Mouse (Mus musculus): ENCODE results near the gene Ercc4.
"Not testable (repeated sequence)": the region's sequence is repeated elsewhere in the genome, so short reads cannot be mapped to it uniquely, and the experiment has no call there.

The Ercc4 gene

DNA sequence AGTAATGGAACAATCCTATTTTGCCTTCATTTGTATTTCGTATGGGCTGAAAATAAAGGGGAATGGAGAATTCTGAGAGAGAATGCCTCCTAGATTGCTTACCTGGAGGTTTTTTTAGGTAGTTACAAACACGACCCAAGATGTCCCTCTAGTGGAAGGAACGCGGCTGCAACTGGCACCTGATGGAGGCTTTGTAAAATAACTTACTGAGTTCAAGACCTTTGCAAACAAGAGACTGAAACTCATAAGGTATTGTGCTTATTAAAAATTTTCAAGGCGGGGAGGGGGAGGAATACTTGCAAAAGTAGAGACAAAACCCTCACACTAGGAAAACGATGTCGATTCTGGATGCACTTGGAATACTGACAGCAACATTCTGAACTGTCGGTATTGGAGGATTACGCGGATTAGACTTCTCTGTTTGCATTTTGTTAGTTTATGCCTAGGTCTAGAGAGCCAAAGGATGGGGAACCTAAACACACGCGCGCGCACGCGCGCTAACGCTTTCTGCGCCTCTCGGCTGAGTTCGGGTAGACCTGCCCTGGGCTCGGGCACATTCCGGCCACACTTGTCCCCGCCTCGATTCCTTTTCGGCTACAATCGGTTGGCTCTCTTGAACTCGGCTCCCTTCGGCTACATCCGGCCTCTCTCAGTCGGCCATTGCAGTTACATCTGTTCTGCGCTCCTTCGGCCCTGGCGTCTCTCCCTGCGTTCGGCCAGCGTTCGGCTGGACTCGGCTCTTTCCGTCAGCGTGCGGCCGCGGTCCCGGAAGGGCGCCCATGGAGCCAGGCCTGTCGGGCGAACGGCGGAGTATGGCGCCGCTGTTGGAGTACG lies at the start of gene Ercc4:
Ercc4 (plus strand) TSS at position 529 of the 834 bp plus-strand sequence.
- DNase-seq (ENCODE audit: low read depth, low spot score): peak; percentile 95

DNA sequence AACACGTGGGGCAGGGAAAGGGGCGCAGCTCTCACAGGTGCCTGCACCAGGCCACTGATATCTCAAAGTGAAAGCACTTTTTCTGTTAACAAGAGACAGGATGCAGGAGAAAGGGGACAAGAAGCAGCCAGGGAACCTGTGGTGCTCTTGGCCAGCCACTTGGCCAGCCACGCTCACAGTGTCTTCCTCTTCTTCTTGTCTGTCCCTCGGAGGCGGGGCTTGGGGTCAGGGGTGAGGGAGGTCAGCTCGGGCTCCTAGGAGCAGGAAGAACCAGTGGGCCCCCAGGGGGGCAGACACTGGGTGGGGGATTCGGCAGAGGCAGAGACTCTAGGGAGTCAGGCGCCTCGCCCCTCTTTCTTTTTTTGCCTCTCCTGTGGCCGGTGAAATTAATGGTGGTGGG lies 48.4 kb upstream of the Ercc4 start:
- no peak for DNase-seq (ENCODE audit: low read depth, low spot score)

DNA sequence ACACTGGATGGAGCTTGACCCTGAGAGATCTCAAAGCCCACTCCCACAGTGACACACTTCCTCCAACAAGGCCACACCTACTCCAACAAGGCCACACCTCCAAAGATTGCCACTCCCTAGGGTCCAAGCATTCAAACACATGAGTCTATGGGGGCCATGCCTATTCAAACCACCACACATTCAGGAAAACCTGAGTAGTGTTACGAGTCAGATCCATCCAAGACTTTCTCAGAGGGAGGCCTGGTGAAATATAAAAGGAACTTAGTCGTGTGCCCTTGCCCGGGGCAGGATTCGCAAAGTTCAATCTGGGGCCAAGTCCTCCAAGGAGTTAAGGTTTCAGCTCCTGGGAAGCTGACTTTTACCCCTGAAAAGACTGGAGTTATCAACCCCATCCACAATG lies 35.3 kb upstream of the Ercc4 start:
- DNase-seq (ENCODE audit: low read depth, low spot score): no peak

DNA sequence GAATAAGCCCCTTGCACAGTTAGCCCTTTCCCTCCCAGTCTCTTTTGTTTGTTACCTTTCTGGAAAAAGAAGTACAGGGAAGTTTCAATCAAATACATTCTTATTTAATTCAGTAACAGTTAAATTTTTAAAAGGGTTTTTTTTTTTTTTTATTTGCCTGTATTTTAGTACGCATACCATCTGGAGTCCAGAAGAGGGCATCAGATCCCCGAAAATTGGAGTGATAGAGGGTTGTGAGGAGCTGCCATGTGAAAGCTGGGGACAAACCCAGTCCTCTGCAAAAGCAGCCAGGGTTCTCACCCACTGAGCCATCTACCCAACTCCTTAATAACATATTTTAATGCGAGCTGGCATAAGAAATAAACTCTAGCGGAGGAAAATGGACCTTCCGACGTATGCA lies 29.3 kb upstream of the Ercc4 start:
- no peak for DNase-seq (ENCODE audit: low read depth, low spot score)

DNA sequence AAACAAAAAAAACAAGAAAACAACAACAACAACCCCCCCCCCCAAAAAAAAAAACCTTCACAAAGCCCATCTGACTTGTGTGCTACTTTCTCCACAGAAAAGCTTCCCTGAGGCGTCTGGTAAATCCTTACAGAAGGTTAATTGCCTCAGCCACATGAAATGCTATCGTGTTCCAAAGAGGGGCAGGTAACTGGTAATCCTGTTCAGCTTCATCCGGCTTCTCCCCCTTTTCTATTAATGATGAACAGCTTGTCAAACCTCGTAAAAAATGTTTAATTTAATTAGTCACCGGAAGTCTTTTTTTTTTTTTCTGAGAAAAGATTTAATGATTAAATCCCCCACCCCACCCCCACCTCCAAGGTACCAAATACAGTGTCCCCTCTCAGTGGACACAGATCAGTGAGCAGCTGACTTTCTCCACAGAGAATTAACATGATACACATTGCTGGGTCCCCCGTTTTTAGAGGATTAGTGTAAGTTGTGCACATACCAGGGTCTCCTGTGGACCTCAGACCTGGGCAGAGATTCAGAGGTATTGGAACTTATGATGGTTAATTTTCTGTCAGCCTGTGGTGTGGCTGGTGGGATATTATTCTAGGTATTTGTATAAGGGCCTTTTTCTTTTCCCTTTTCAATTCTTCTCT lies 26.2 kb upstream of the Ercc4 start:
- no peak for DNase-seq (ENCODE audit: low read depth, low spot score)

DNA sequence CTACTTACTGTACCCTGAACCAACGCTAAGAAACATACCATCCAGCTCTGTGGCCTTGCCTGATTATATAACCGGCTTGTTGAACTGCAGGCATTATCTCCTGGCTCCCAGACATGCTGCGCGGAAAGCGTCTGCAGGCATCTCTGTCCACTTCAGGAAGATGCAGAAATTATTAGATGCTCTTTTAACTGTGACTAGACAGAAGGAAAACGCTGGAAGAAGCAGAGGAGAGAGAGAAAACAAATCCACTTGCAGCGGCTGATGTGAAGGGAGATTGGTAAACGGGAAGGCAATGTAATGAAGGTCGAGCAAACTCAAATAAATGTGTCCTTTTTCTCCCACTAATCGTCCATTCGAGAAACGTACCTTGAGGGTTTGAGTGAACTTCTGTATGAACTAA lies 1.1 kb upstream of the Ercc4 start:
- no peak for DNase-seq (ENCODE audit: low read depth, low spot score)

DNA sequence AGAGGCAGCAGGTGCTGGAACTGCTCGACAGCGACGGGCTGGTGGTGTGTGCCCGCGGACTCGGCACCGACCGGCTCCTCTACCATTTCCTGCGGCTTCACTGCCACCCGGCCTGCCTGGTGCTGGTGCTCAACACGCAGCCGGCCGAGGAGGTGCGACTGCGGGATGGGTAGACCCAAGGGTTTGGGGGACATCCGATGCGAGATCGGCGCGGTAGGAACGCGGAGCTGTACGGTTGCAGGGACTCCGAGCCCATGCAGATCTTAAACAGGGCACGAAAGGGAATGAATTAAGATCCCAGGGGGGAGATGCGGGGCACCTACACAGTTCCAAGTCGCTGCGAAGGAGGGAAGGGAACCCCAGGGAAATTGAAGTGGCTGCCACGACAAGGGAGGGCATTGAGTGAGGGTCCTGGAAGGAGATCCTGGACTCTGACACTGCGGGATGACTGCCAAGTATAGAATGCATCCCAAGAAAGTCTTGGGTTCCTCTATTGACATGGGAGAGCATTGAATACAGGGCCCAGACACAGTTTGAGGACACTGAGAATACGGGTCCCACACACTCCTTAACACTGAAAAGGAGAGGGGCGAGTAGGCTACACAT lies 609 bp downstream of the Ercc4 start:
- no peak for DNase-seq (ENCODE audit: low read depth, low spot score)

DNA sequence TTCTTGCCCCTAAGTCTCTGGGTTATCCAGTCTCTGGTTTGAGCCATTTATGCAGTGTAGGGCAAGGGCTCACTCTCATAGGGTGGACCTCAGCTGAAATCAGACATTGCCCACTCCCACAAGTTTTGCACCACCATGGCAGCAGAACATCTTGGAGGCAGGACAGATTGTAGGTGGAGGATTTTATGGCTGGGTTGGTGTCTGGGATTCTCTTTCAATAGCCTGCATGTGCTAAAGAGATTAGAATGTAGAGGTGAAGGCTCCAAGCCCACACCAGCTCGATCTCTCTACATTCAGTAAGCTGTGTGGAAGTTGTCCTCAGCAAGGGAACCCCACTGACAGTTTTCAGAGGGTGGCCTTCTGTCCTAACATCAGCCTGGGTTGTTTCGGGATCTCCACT lies 5.3 kb downstream of the Ercc4 start:
- DNase-seq (ENCODE audit: low read depth, low spot score): no peak

DNA sequence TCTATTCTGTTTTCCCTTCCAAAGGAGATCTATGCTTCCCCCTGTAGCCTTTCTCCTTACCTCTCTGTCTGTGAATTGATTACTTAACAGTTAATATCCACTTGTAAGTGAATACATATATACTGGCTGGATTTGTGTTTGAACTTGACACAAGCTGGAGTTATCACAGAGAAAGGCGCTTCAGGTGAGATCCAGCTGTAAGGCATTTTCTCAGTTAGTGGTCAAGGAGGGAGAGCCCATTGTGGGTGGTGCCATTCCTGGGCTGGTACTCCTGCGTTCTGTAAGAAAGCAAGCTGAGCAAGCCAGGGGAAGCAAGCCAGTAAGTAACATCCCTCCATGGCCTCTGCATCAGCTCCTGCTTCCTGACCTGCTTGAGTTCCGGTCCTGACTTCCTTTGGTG lies 6.0 kb downstream of the Ercc4 start:
- DNase-seq (ENCODE audit: low read depth, low spot score): not testable (repeated sequence)

DNA sequence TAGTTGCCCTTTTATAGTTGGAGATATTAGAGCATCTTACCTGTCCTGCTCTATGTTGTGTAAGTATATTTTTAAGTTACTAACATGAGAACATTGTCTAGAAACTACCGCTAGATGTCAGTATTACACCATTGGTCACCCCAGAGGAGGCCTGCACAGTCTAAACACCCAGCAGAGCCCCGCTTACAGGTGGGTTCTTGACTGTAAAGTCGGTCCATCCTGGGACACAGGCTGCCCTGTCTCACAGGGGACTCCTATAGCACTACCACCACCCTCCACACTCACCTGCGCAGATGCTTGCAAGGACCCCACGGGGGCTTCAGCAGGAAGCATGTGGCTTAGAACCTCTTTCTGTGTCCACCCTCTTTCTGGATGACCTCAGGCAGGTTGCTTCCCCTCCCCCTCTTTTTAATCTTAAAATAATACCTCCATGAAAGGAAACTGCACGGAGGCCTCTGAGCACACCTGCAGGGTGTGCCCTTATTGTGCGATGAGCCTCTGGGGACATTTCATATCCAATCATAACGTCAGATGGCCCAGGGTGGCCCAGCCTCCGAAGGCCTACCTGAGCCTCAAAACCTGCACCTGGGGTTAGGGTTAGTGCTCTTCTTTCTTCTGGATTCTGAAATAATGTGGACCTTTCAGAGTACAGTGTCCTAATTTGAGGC lies 7.9 kb downstream of the Ercc4 start:
- peak; percentile 69 for DNase-seq (ENCODE audit: low read depth, low spot score)

DNA sequence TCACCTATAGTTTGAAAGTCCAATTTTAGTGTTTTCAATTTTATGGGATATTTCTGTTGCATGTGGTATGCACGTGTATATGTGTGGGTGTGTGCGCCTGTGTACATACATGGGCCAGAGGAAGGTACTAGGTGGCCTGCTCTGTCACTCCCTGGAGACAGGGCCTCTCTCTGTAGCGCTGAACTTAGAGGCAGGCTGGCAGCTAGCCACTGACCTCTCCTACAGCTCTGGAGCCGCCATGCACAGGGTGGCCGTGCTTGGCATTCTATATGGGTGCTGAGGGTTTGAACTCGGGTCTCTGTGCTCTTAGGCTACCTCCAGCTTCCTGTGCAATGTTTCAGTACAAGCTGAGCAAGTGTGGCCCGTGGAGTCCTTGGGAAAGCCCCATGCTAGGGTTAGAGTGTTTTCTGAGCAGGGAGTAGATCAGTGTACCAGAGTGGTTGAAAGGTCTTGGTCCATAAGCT lies 8.5 kb downstream of the Ercc4 start:
- no peak for DNase-seq (ENCODE audit: low read depth, low spot score)

DNA sequence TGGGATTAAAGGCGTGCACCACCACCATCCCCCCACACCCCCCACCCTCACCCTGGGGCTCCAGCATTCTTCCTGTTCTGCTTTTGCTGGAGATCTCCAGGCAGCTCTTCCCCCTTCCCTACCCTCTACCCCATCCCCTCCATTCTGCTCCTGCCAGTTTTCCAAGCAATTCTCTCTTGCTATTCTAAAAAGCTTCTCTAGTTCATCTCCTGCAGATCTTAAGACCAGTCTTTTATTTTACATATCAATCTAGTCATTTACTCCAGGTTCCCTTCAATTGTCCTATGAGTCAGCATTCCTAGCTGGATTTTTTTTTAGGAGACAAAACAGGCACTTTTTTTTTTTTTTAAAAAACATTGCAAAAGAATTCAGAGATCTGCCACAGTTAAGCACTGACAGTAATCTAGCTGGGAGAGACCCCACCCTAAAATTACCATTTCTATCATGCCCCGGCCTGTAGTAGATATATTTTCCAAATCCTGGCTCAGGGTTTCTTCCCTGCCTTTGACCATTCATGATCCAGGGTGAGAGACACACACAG lies 9.3 kb downstream of the Ercc4 start:
- no peak for DNase-seq (ENCODE audit: low read depth, low spot score)

DNA sequence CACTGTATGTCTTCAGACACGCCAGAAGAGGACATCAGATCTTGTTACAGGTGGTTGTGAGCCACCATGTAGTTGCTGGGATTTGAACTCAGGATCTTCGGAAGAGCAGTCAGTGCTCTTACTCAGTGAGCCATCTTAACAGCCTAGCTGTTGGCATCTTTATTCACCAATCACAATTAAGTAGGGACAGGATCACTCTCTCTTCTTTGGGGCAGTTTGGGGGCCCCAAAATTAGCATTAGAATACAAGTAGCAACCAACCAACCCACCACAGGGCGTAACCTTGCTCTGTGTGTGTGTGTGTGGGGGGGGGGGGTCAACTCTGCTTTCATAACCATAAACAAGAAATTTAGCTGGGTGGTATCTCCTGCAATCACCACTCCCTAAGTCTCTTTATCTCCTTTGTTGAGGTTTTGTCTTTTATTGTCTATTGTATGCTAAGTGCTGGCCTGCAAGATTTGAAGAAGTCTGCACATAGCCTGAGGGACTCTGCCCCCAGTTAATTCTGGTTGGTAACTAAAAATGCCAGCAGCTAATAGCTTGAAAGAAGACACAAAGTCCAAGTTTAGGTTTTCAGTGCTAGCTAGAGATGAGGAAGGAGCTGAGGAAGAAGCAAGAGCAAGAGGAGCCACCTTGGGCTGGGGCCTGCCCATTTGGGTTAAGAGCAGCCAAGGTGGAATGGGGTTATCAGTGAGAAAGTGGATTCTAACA lies 10.3 kb downstream of the Ercc4 start:
- no peak for DNase-seq (ENCODE audit: low read depth, low spot score)

DNA sequence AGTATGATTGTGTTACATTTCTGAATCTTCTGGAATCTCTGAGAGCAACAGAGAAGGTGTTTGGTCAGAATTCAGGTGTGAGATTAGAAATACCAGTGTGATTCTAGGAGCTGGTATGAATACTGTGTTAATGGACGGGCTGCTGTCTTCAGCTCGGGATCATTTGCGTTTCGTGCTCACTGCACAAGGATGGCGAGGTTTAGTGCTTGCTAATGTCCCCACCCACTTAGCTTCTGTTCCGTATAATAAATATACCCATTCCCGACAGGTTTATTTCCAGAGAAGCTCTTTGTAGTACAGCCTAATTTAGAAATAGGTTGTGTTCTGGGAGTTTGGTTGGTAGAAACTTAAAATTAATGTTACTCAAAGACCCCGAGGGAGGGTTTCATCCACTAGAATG lies 15.9 kb downstream of the Ercc4 start:
- no peak for DNase-seq (ENCODE audit: low read depth, low spot score)

DNA sequence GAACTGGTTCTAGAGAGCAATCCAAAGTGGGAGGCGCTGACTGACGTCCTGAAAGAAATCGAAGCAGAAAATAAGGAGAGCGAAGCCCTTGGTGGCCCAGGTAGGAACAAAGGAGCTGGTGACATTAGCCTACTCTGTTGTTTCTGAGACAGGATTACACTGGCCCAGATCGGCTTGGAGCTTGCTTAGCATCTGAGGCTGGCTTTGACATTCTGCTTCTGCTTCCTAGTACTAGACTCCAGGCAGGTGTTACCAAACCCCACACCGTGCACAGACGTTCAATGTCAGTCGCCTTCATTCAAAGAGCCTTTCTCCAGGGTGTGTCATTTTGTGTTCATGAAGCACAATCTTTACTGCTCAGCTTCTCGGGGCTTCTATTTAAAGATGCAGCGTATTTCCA lies 18.1 kb downstream of the Ercc4 start:
- DNase-seq (ENCODE audit: low read depth, low spot score): no peak

DNA sequence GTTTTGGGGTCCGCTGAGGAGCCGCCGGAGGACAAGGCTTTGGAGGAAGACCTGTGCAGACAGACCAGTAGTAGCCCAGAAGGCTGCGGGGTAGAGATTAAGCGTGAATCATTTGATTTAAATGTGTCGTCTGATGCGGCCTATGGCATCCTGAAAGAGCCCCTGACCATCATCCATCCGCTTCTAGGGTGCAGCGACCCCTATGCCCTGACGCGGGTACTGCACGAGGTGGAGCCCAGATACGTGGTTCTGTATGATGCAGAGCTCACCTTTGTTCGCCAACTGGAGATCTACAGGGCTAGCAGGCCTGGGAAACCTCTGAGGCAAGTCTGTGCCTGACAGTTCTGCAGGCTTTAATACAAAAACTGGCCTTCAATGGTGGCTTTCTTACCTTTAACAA lies 20.9 kb downstream of the Ercc4 start:
- DNase-seq (ENCODE audit: low read depth, low spot score): no peak

DNA sequence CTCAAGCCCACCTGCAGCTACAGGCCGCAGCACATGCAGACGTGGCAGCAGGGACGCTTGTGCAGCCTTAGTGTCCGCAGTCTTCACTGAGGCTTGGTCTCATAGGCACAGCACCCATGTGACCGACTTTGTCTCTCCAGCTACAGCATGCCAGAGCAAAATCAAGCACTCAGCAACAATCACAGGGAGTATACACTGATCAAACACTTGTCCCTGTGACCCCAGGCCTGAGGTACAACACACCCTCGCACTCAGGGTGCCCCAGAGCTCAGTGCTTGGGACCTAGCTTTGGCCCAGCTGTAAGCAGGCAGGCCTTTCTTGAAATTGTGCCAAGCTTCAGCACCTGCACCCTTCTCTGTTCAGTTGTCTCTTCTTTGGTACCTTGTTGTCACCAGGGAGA lies 31.7 kb downstream of the Ercc4 start:
- DNase-seq (ENCODE audit: low read depth, low spot score): no peak

DNA sequence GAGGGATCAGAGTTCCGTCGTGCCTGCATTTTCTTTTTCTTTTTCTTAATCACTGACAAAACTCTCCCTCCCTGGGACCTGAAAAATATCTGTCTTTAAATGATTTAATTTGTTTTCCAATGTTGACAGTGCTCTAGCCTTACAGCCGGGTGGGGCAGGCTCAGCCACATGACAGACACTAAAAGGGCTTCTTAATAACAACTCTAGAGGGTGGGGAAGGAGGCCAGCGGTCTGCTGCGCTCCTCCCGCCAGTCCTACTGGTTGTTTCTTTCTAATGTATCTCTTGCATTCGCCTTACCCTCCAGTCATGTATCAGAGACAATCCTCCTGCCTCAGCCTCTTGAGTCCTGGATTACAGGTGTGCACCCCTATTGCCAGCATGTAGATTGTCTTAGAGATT lies 34.4 kb downstream of the Ercc4 start:
- no peak for DNase-seq (ENCODE audit: low read depth, low spot score)

DNA sequence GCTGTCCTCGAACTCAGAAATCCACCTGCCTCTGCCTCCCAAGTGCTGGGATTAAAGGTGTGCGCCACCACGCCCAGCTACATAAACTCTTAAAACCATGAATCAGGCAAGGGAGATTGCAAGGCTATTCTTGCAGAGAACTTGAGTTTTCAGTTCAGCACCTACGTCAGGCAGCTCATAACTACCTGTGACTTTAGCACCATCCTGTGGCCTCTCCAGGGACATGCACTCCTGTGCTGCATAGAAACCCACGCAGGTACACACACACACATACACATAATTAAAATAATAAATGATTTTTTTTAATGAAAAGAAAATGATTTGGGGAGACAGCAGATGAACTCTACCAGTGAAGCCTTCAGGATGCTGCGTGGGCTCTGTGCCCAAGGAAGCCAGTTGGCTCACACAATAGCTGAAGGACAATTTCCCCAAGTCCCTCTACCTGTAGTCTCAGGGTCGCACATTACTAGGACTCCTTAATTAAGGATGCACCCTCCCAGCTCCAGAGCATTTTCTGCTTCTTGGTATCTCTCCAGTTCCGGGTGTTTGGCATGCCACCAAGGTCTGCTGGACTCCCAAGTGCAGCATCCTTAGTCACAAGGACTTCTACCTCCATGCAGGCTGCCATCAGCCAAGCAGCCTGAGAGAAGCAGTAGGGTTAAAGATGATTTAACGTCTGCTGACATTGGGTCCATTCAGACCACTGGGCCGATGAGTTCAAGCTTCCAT lies 35.4 kb downstream of the Ercc4 start:
- no peak for DNase-seq (ENCODE audit: low read depth, low spot score)

DNA sequence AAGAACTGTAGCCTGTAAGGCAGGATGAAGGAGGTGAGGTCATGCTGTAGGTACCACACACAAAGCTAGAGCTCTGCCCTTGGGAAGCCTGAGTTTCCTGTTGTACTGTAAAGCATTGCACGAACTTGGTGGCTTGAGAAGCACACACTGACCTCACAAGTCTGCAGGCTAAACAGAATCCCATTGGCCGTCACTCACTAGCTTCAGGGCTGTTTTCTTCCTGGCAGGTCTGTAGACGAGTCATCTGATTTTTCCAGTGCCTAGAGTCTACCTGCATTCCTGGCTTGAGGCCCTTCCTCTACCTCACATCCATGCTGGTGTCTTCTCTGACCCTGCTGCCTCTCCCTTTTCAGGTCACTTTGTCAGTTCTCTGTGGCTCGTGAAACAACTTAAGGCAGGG lies 36.7 kb downstream of the Ercc4 start:
- no peak for DNase-seq (ENCODE audit: low read depth, low spot score)
